Mouse (Mus musculus): ENCODE results near the gene Enox2. TPM values are rescaled to one million over a fixed set of nuclear protein-coding genes. Genes with fewer than 3 reads are reported as not detected.

The Enox2 gene
- 7.5 TPM for polyA plus RNA-seq (2017; shearing (Covaris generic))

DNA sequence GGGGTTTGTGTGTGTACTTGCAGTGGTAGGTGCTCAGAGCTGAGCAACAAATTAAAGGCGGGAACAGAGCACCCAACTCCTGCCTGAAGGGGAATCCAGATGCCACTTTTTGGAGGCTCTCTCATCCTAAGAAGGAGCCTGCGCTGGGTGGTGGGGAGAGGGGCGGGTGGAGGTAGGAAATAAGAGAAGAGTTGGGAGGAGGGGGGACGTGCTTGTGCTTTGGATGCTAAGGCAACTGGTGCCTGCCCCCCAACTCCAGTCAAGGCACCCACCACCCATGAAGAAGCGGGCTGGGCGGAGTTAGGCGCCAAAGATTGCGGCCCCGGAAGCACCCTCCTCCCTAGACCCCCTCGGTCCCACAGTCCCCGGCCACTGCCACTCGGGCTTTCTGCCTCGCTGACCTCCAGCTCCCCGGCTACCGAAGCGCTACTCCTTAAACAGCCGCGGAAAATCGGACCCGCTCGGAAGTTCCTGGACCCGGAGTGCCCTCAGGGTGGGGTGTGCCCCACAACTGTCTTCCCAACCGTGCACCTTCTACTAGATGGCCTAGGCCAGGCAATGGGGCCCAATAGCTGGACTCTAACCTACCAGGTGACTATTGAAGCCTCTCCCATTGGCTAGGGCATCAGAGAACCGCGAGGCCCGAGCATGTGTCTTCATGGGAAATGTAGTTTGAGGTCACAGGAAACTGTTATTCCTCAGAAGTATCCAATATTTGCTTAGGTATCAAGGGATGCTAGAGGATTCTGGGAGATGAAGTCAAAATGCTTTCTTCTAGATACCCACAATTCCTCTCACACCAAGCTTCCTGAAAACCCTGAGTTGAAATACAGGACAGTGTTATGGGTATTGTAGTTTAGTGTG is at the start of gene Enox2:
Gene Enox2 (minus strand): TSS at position 560 of the 864 bp plus-strand sequence.

Other genes with a start within 250 kb of the Enox2 start
- not detected for gene Arhgap36, start 175.7 kb upstream of the Enox2 start, polyA plus RNA-seq (2017; shearing (Covaris generic))

All from effector memory CD4-positive, alpha-beta T cell, adult 5 months (primary cell).